Comparison of ENCODE assay signal across 9 mouse cellular contexts in genomic region chr1:191073001-191073400, GRCm38 (mm10). TPM values are rescaled to one million over a fixed set of nuclear protein-coding genes. Genes with fewer than 3 reads are reported as not detected.
A peak's percentile ranks its signal among the peaks of the same experiment; 100 is the strongest.
DNase-seq lines count a peak whose midpoint lies in the region; ATAC-seq and TF ChIP-seq lines count a peak whose summit lies in the region.
"Had no signal": no experiment of that assay in that cellular context is flagged by ENCODE, and none has a peak within 500 bp of the region (broad histone marks: within the 10 kb centered on the region; RNA-seq: fewer than 3 reads in every experiment).

No protein-coding gene starts in this region.

- no peak overlapping the region for H3K4me2 ChIP-seq in heart, embryonic 15.5 days
- H3K4me2 ChIP-seq in lung, embryonic 16.5 days (ENCODE audit: low read depth, low read length) = no peak overlapping the region
- H3K4me2 ChIP-seq in midbrain, embryonic 14.5 days (ENCODE audit: low read length) = no peak overlapping the region

- no peak overlapping the region for H3K9ac ChIP-seq in heart, embryonic 15.5 days
- no peak overlapping the region for H3K9ac ChIP-seq in lung, embryonic 16.5 days (ENCODE audit: low read length)
- H3K9ac ChIP-seq in midbrain, embryonic 14.5 days (replicated peaks; ENCODE audit: low read length) = no peak overlapping the region

- DNase-seq in layer of hippocampus, adult 2 months (ENCODE audit: low spot score in 2 of 2) = peak in 1 of 2 experiments; percentile 42
- no peak for DNase-seq in layer of hippocampus, adult 18-20 months (ENCODE audit: low spot score in 2 of 2)
- DNase-seq in adrenal gland, adult (ENCODE audit: inconsistent age in 2 of 2, low spot score in 1 of 2) = peak; percentile 73 to 90
- DNase-seq in c-Kit-positive CD71-positive TER-119-positive erythroid progenitor cells, embryonic 14.5 days (ENCODE audit: low spot score) = no peak
- DNase-seq in cerebellum, adult 11 months = no peak
- no peak for DNase-seq in midbrain, embryonic 14.5 days

- no peak for ATAC-seq in heart, embryonic 15.5 days (replicated peaks; ENCODE audit: insufficient number of reproducible peaks, insufficient read depth, low FRiP score, low read depth)
- peak; percentile 49; the same call in 1 of the 2 replicates for ATAC-seq in lung, embryonic 16.5 days (ENCODE audit: low read depth)
- no peak for ATAC-seq in midbrain, embryonic 14.5 days (ENCODE audit: low FRiP score, low TSS enrichment)

- peaks cover 53% of the 10 kb centered on the region for H3K36me3 ChIP-seq in heart, embryonic 15.5 days
- H3K36me3 ChIP-seq in lung, embryonic 16.5 days (ENCODE audit: control insufficient read depth, insufficient read depth, low read length) = peaks cover 45% of the 10 kb centered on the region
- peaks cover 26% of the 10 kb centered on the region for H3K36me3 ChIP-seq in midbrain, embryonic 14.5 days (ENCODE audit: control insufficient read depth, insufficient read depth, low read length)

- H3K4me3 ChIP-seq in layer of hippocampus, adult 2 months = no peak overlapping the region
- H3K4me3 ChIP-seq in heart, embryonic 15.5 days = no peak overlapping the region
- no peak overlapping the region for H3K4me3 ChIP-seq in lung, embryonic 16.5 days (ENCODE audit: low read length)
- H3K4me3 ChIP-seq in midbrain, embryonic 14.5 days (replicated peaks; ENCODE audit: low read depth, low read length) = no peak overlapping the region
- H3K4me3 ChIP-seq: myocyte had no signal

- H3K9me3 ChIP-seq in heart, embryonic 15.5 days (replicated peaks) = no peaks in the 10 kb centered on the region
- H3K9me3 ChIP-seq in lung, embryonic 16.5 days (ENCODE audit: control insufficient read depth, low read length) = no peaks in the 10 kb centered on the region
- no peaks in the 10 kb centered on the region for H3K9me3 ChIP-seq in midbrain, embryonic 14.5 days (ENCODE audit: control insufficient read depth, low read length)

- H3K27ac ChIP-seq in layer of hippocampus, adult 2 months = peak overlapping the region; percentile 46; the same call in 1 of the 2 replicates
- peak overlapping the region; percentile 37 for H3K27ac ChIP-seq in heart, embryonic 15.5 days
- H3K27ac ChIP-seq in lung, embryonic 16.5 days (ENCODE audit: low read length) = peak overlapping the region; percentile 38; the same call in 1 of the 2 replicates
- no peak overlapping the region for H3K27ac ChIP-seq in midbrain, embryonic 14.5 days (replicated peaks; ENCODE audit: low read depth, low read length)

- TF ChIP-seq CTCF in layer of hippocampus, adult 2 months (conservative IDR thresholded peaks at IDR 0.05) = no peak

- no peaks in the 10 kb centered on the region for H3K4me1 ChIP-seq in heart, embryonic 15.5 days (replicated peaks)
- no peaks in the 10 kb centered on the region for H3K4me1 ChIP-seq in lung, embryonic 16.5 days (replicated peaks; ENCODE audit: control insufficient read depth, insufficient read depth, low read length)
- H3K4me1 ChIP-seq in midbrain, embryonic 14.5 days (ENCODE audit: control insufficient read depth, insufficient read depth, low read length) = no peaks in the 10 kb centered on the region

- 63% methylated on average over 6 of the region's 6 CpGs for WGBS in heart, embryonic 15.5 days
- WGBS in lung, embryonic 16.5 days = 47% methylated on average over 6 of the region's 6 CpGs
- WGBS in midbrain, embryonic 14.5 days = 93% methylated on average over 6 of the region's 6 CpGs

- H3K27me3 ChIP-seq in heart, embryonic 15.5 days = no peaks in the 10 kb centered on the region
- no peaks in the 10 kb centered on the region for H3K27me3 ChIP-seq in lung, embryonic 16.5 days (ENCODE audit: control insufficient read depth, insufficient read depth, low read depth, low read length)
- no peaks in the 10 kb centered on the region for H3K27me3 ChIP-seq in midbrain, embryonic 14.5 days (ENCODE audit: control insufficient read depth, insufficient read depth, low read length)

RNA-seq across cellular contexts. Expression of gene Nsl1, which starts 10.2 kb away (rescaled TPM):
- 1 to 10 TPM in 1 of 2 experiments, under 1 TPM in 1; 0.87 to 1.3 TPM for total RNA-seq in layer of hippocampus, adult 2 months (2021)
- under 1 TPM; 0.62 to 0.86 TPM for total RNA-seq in layer of hippocampus, adult 18-20 months (2021)
- 9.9 and 14.1 TPM in 2 replicates for polyA plus RNA-seq in heart, embryonic 15.5 days (2015; fragmentation: Nextera tagmentation; extraction: Ambion mirVana)
- polyA plus RNA-seq in lung, embryonic 16.5 days (2015; fragmentation: Nextera tagmentation; extraction: Ambion mirVana) = 23.9 and 24.0 TPM in 2 replicates
- polyA plus RNA-seq in midbrain, embryonic 14.5 days (2014; fragmentation: Nextera tagmentation; extraction: Ambion mirVana) = 2.7 and 4.9 TPM in 2 replicates

RNA-seq across cellular contexts. Expression of gene Tatdn3, which starts 10.3 kb away (rescaled TPM):
- total RNA-seq in layer of hippocampus, adult 2 months (2021) = 10 to 100 TPM; 38.4 to 48.7 TPM
- 10 to 100 TPM; 29.7 to 34.5 TPM for total RNA-seq in layer of hippocampus, adult 18-20 months (2021)
- 16.9 and 20.2 TPM in 2 replicates for polyA plus RNA-seq in heart, embryonic 15.5 days (2015; fragmentation: Nextera tagmentation; extraction: Ambion mirVana)
- polyA plus RNA-seq in lung, embryonic 16.5 days (2015; fragmentation: Nextera tagmentation; extraction: Ambion mirVana) = 15.6 and 17.1 TPM in 2 replicates
- polyA plus RNA-seq in midbrain, embryonic 14.5 days (2014; fragmentation: Nextera tagmentation; extraction: Ambion mirVana) = 15.9 and 16.0 TPM in 2 replicates

RNA-seq across cellular contexts. Expression of gene Batf3, which starts 24.6 kb away (rescaled TPM):
- 1 to 10 TPM in 1 of 2 experiments, under 1 TPM in 1; 0.98 to 1.7 TPM for total RNA-seq in layer of hippocampus, adult 2 months (2021)
- 1 to 10 TPM; 1.2 to 2.3 TPM for total RNA-seq in layer of hippocampus, adult 18-20 months (2021)
- polyA plus RNA-seq in heart, embryonic 15.5 days (2015; fragmentation: Nextera tagmentation; extraction: Ambion mirVana) = 2.0 and 3.8 TPM in 2 replicates
- polyA plus RNA-seq in lung, embryonic 16.5 days (2015; fragmentation: Nextera tagmentation; extraction: Ambion mirVana) = 5.2 and 6.4 TPM in 2 replicates
- 0.47 and 0.61 TPM in 2 replicates for polyA plus RNA-seq in midbrain, embryonic 14.5 days (2014; fragmentation: Nextera tagmentation; extraction: Ambion mirVana)

RNA-seq across cellular contexts. Expression of gene Spata45, which starts 36.6 kb away (rescaled TPM):
- total RNA-seq in layer of hippocampus, adult 2 months (2021) = not detected
- not detected for total RNA-seq in layer of hippocampus, adult 18-20 months (2021)
- polyA plus RNA-seq in heart, embryonic 15.5 days (2015; fragmentation: Nextera tagmentation; extraction: Ambion mirVana) = not detected in 2 replicates
- not detected in 2 replicates for polyA plus RNA-seq in lung, embryonic 16.5 days (2015; fragmentation: Nextera tagmentation; extraction: Ambion mirVana)
- polyA plus RNA-seq in midbrain, embryonic 14.5 days (2014; fragmentation: Nextera tagmentation; extraction: Ambion mirVana) = not detected in 2 replicates
- polyA plus RNA-seq: myocyte had no signal

RNA-seq across cellular contexts. Expression of gene Flvcr1, which starts 47.0 kb away (rescaled TPM):
- 10 to 100 TPM; 16.9 to 18.9 TPM for total RNA-seq in layer of hippocampus, adult 2 months (2021)
- total RNA-seq in layer of hippocampus, adult 18-20 months (2021) = 10 to 100 TPM; 15.3 to 15.8 TPM
- polyA plus RNA-seq in heart, embryonic 15.5 days (2015; fragmentation: Nextera tagmentation; extraction: Ambion mirVana) = 2.6 and 3.4 TPM in 2 replicates
- 3.6 and 4.6 TPM in 2 replicates for polyA plus RNA-seq in lung, embryonic 16.5 days (2015; fragmentation: Nextera tagmentation; extraction: Ambion mirVana)
- 10.0 and 12.1 TPM in 2 replicates for polyA plus RNA-seq in midbrain, embryonic 14.5 days (2014; fragmentation: Nextera tagmentation; extraction: Ambion mirVana)

Comparison
In these comparisons a context has a peak if more than half of its experiments do, and no peak if none do; other contexts are left out.
1. DNase-seq: peak in adrenal gland, adult (2 of 2); none in layer of hippocampus, adult 18-20 months (0 of 2), c-Kit-positive CD71-positive TER-119-positive erythroid progenitor cells, embryonic 14.5 days (single experiment), cerebellum, adult 11 months (single experiment) and midbrain, embryonic 14.5 days (single experiment).